Mouse (Mus musculus): ENCODE measurements around the gene Nhs.

- TF ChIP-seq POLR2A (IDR thresholded peaks at IDR 0.05; ENCODE audit: borderline replicate concordance, extremely low read depth, insufficient read depth, insufficient read length, poor library complexity, severe bottlenecking) (no peak), CTCF (IDR thresholded peaks at IDR 0.05; ENCODE audit: borderline replicate concordance, extremely low read depth, insufficient read depth, insufficient read length) (no peak)
Observed at GRCm38 (mm10) chrX:162087291-162087690, 72.2 kb downstream of the Nhs start.
